Mouse (Mus musculus) intestine, embryonic 15.5 days (tissue): Measurements from ENCODE around the gene Ormdl3. TPM values are rescaled to one million over a fixed set of nuclear protein-coding genes. Genes with fewer than 3 reads are reported as not detected.

Experiments
- ATAC-seq: fragments of 200-750 bp; cut with Nextera tagmentation; 2 replicates; pipeline ENCODE4 v1.8.0; 2017; ENCODE audit warnings: moderate TSS enrichment, moderate library complexity
- H3K27ac ChIP-seq: fragments of 300-500 bp; sonication (generic); 2 replicates; pipeline ENCODE4 v1.5.1; 2015; ENCODE audit warnings: mild to moderate bottlenecking, inconsistent platforms
- H3K27me3 ChIP-seq: fragments of 300-500 bp; sonication (generic); replicated peaks from 2 replicates; pipeline ENCODE4 v1.6.1; 2015; ENCODE audit warnings: inconsistent platforms
- H3K36me3 ChIP-seq: fragments of 300-500 bp; sonication (generic); 2 replicates; pipeline ENCODE4 v1.6.1; 2015; ENCODE audit warnings: inconsistent platforms
- H3K4me1 ChIP-seq: fragments of 300-500 bp; sonication (generic); replicated peaks from 2 replicates; pipeline ENCODE4 v1.6.1; 2015; ENCODE audit warnings: inconsistent platforms
- H3K4me2 ChIP-seq: fragments of 300-500 bp; sonication (generic); replicated peaks from 2 replicates; pipeline ENCODE4 v1.6.1; 2015; ENCODE audit warnings: mild to moderate bottlenecking, inconsistent platforms
- H3K4me3 ChIP-seq: fragments of 300-500 bp; sonication (generic); replicated peaks from 2 replicates; pipeline ENCODE4 v1.5.1; 2015; ENCODE audit warnings: inconsistent platforms
- H3K9ac ChIP-seq: fragments of 300-500 bp; sonication (generic); 2 replicates; pipeline ENCODE4 v1.6.1; 2015; ENCODE audit warnings: inconsistent platforms
- H3K9me3 ChIP-seq: fragments of 300-500 bp; sonication (generic); 2 replicates; pipeline ENCODE4 v1.6.1; 2016; ENCODE audit warnings: inconsistent platforms
- WGBS: fragments of 180-500 bp; shearing (Covaris S2); methylation state at CpG from one replicate; pipeline ENCODE4 v1.1.7; 2015; 5-methylcytosine and 5-hydroxymethylcytosine counted together
- polyA plus RNA-seq: library from polyadenylated mRNA; unstranded; fragments of >200 nt; fragmentation: Nextera tagmentation; extraction: Ambion mirVana; gene quantifications from 2 replicates; pipeline ENCODE4 v1.2.1, GENCODE M21; 2015

The Ormdl3 gene
- polyA plus RNA-seq, 1 experiment from 2014 or later, result 50.5 TPM

- Histone ChIP-seq H3K9me3 (no peaks in the 10 kb centered on the region), H3K4me3 (peak overlapping the region; percentile 81), H3K27ac (peak overlapping the region; percentile 92), H3K36me3 (peaks cover 6% of the 10 kb centered on the region; the same call in 1 of the 2 replicates), H3K9ac (peak overlapping the region; percentile 34), H3K4me2 (peak overlapping the region; percentile 67), H3K4me1 (peaks cover 47% of the 10 kb centered on the region), H3K27me3 (no peaks in the 10 kb centered on the region)
- WGBS, result 6% methylated on average over 20 of the region's 20 CpGs
- peak; percentile 77 for ATAC-seq
Measured at GRCm38 (mm10) chr11:98587684-98588546, 747 bp upstream of the Ormdl3 start.

- WGBS, result under 1% methylated on average over 22 of the region's 22 CpGs
- H3K27me3 ChIP-seq, result no peaks in the 10 kb centered on the region
- H3K4me3 ChIP-seq, result peak overlapping the region; percentile 81
- peak; percentile 27 for ATAC-seq
- H3K36me3 ChIP-seq, result peaks cover 15% of the 10 kb centered on the region
- peak overlapping the region; percentile 78 for H3K4me2 ChIP-seq
- H3K4me1 ChIP-seq, result peaks cover 52% of the 10 kb centered on the region
- peak overlapping the region; percentile 90 for H3K9ac ChIP-seq
- no peaks in the 10 kb centered on the region for H3K9me3 ChIP-seq
- H3K27ac ChIP-seq, result peak overlapping the region; percentile 92
Measured at GRCm38 (mm10) chr11:98586087-98586891, 879 bp downstream of the Ormdl3 start.

DNA sequence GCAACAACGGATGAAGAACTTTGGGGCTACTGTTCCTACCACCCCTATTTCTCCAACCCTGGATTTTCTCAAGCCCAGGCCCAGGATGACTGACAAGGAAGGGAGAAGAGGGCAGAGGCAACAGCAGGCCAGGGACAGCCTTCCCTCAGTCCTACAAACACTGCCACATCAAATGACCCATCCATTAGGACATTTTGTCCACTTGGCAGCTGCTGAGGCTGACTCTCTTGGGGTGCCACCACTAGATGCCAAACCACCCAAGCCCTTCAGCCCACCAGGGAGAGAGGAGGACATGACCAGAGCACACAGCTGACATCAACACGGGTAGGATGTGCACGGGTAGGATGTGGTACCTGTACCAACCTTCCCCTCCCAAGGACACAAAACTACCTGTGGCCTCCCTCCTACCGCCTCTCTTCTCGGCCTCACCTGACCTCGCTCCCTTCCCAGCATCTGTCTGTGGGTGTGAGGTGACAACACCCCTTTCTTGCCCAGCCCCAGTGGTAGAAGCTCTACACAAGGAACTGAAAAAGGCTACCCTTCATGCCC, 2.5 kb downstream of the Ormdl3 start:
- H3K4me3 ChIP-seq, result no peak overlapping the region
- H3K36me3 ChIP-seq, result peaks cover 18% of the 10 kb centered on the region
- no peaks in the 10 kb centered on the region for H3K27me3 ChIP-seq
- ATAC-seq, result no peak
- 91% methylated on average over 6 of the region's 6 CpGs for WGBS
- no peak overlapping the region for H3K9ac ChIP-seq
- peak overlapping the region; percentile 78 for H3K4me2 ChIP-seq
- peaks cover 59% of the 10 kb centered on the region for H3K4me1 ChIP-seq
- H3K27ac ChIP-seq, result no peak overlapping the region
- H3K9me3 ChIP-seq, result no peaks in the 10 kb centered on the region

- 57% methylated on average over 1 of the region's 1 CpGs for WGBS
- ATAC-seq, result no peak
Measured at GRCm38 (mm10) chr11:98584146-98584545, 3.0 kb downstream of the Ormdl3 start.

GRCm38 (mm10) chr11:98583571-98583970, 3.6 kb downstream of the Ormdl3 start:
- H3K27ac ChIP-seq, result peak overlapping the region; percentile 51; the same call in 1 of the 2 replicates
- WGBS, result 35% methylated on average over 3 of the region's 3 CpGs
- no peak for ATAC-seq

More at GRCm38 (mm10) chr11:98584146-98584545, 3.0 kb downstream of the Ormdl3 start:
- H3K4me1 ChIP-seq, result peaks cover 59% of the 10 kb centered on the region
- no peak overlapping the region for H3K4me3 ChIP-seq
- H3K36me3 ChIP-seq, result peaks cover 18% of the 10 kb centered on the region
- no peaks in the 10 kb centered on the region for H3K27me3 ChIP-seq
- no peaks in the 10 kb centered on the region for H3K9me3 ChIP-seq
- no peak overlapping the region for H3K27ac ChIP-seq
- H3K9ac ChIP-seq, result no peak overlapping the region
- H3K4me2 ChIP-seq, result no peak overlapping the region

GRCm38 (mm10) chr11:98583265-98583552, 4.0 kb downstream of the Ormdl3 start:
- Histone ChIP-seq H3K9ac (no peak overlapping the region), H3K36me3 (peaks cover 18% of the 10 kb centered on the region), H3K4me2 (0 out of 2 replicates have a peak overlapping the region, but pooled peaks have one; percentile 6), H3K27ac (peak overlapping the region; percentile 51; the same call in 1 of the 2 replicates), H3K9me3 (no peaks in the 10 kb centered on the region), H3K4me3 (no peak overlapping the region), H3K27me3 (no peaks in the 10 kb centered on the region), H3K4me1 (peaks cover 50% of the 10 kb centered on the region)
- WGBS, result 88% methylated on average over 3 of the region's 3 CpGs
- ATAC-seq, result no peak

More at GRCm38 (mm10) chr11:98583571-98583970, 3.6 kb downstream of the Ormdl3 start:
- H3K4me1 ChIP-seq, result peaks cover 54% of the 10 kb centered on the region
- peaks cover 18% of the 10 kb centered on the region for H3K36me3 ChIP-seq
- H3K9ac ChIP-seq, result no peak overlapping the region
- H3K4me2 ChIP-seq, result 0 out of 2 replicates have a peak overlapping the region, but pooled peaks have one; percentile 6
- H3K9me3 ChIP-seq, result no peaks in the 10 kb centered on the region
- H3K27me3 ChIP-seq, result no peaks in the 10 kb centered on the region
- H3K4me3 ChIP-seq, result no peak overlapping the region

DNA sequence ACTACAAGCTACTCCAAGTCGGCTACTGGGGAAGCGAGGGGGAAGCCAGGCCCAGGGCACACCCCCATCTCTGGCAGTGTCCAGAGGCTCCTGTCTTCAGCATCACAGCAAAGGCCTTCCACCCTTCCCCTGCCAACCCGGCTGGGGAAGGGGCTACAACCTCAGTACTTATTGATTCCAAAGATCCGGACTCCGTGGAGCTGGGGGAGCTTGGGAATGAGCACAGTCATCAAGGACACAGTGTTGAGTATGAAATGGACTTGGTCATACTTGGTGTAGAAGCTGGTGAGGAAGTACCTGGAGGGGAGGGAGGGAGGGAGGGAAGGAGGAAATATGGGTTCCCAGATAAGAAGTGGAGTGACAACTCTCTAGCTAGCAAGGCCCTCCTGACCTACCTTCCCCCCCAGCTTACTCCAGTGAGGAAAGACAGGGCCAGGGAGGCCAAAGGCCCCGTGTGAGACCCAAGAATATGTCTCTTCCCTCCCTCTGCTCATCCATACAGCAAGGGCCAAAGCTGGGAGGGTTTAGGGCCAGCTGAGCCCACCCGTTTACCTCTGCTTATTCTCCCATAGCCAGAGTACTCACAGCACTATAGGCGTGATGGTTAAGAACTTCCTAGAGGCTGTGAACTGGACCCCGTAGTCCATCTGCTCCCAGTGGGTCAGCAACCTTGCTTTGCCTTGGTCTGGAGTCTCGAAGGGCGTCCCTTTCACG, 4.5 kb downstream of the Ormdl3 start:
- 0 out of 2 replicates have a peak overlapping the region, but pooled peaks have one; percentile 6 for H3K4me2 ChIP-seq
- peak overlapping the region; percentile 51; the same call in 1 of the 2 replicates for H3K27ac ChIP-seq
- H3K9me3 ChIP-seq, result no peaks in the 10 kb centered on the region
- peaks cover 18% of the 10 kb centered on the region for H3K36me3 ChIP-seq
- WGBS, result 78% methylated on average over 12 of the region's 12 CpGs
- H3K4me1 ChIP-seq, result peaks cover 46% of the 10 kb centered on the region
- H3K27me3 ChIP-seq, result no peaks in the 10 kb centered on the region
- ATAC-seq, result peak; percentile 18; the same call in 1 of the 2 replicates
- H3K4me3 ChIP-seq, result no peak overlapping the region
- no peak overlapping the region for H3K9ac ChIP-seq

GRCm38 (mm10) chr11:98582030-98582388, 5.2 kb downstream of the Ormdl3 start:
- no peaks in the 10 kb centered on the region for H3K27me3 ChIP-seq
- no peak overlapping the region for H3K27ac ChIP-seq
- 85% methylated on average over 8 of the region's 8 CpGs for WGBS
- H3K9me3 ChIP-seq, result no peaks in the 10 kb centered on the region
- peaks cover 18% of the 10 kb centered on the region for H3K36me3 ChIP-seq
- H3K4me2 ChIP-seq, result no peak overlapping the region
- ATAC-seq, result no peak
- peaks cover 43% of the 10 kb centered on the region for H3K4me1 ChIP-seq
- no peak overlapping the region for H3K4me3 ChIP-seq
- H3K9ac ChIP-seq, result no peak overlapping the region

- Histone ChIP-seq H3K4me2 (no peak overlapping the region), H3K9me3 (no peaks in the 10 kb centered on the region), H3K36me3 (peaks cover 18% of the 10 kb centered on the region), H3K9ac (no peak overlapping the region), H3K27ac (peak overlapping the region; percentile 59; the same call in 1 of the 2 replicates), H3K27me3 (no peaks in the 10 kb centered on the region), H3K4me1 (peaks cover 43% of the 10 kb centered on the region), H3K4me3 (no peak overlapping the region)
- 71% methylated on average over 17 of the region's 17 CpGs for WGBS
- no peak for ATAC-seq
Measured at GRCm38 (mm10) chr11:98581286-98582029, 5.7 kb downstream of the Ormdl3 start.

GRCm38 (mm10) chr11:98580301-98581121, 6.7 kb downstream of the Ormdl3 start:
- no peak overlapping the region for H3K9ac ChIP-seq
- no peaks in the 10 kb centered on the region for H3K9me3 ChIP-seq
- H3K4me3 ChIP-seq, result no peak overlapping the region
- peak overlapping the region; percentile 59 for H3K27ac ChIP-seq
- peaks cover 34% of the 10 kb centered on the region for H3K4me1 ChIP-seq
- WGBS, result 52% methylated on average over 16 of the region's 16 CpGs
- peaks cover 18% of the 10 kb centered on the region for H3K36me3 ChIP-seq
- ATAC-seq, result peak; percentile 70
- no peak overlapping the region for H3K4me2 ChIP-seq
- H3K27me3 ChIP-seq, result no peaks in the 10 kb centered on the region
